Mouse (Mus musculus) kidney, adult 2 months (tissue): ENCODE measurements around the gene Svip. TPM values are rescaled to one million over a fixed set of nuclear protein-coding genes. Genes with fewer than 3 reads are reported as not detected.
A peak's percentile ranks its signal among the peaks of the same experiment; 100 is the strongest.

Experiments used
- DNase-seq: peaks from one replicate; pipeline ENCODE4 v3.0.0; 2021
- H3K27ac ChIP-seq: fragments of 200-500 bp; 2 replicates; pipeline ENCODE4 v1.5.1; 2012; ENCODE audit warnings: low read depth, low read length, control low read depth, inconsistent platforms; ENCODE audit not compliant: insufficient read depth
- H3K27me3 ChIP-seq: fragments of 200-500 bp; replicated peaks from 2 replicates; pipeline ENCODE4 v1.6.1; 2012; ENCODE audit warnings: mild to moderate bottlenecking, moderate library complexity, low read length, inconsistent platforms; ENCODE audit not compliant: control insufficient read depth, insufficient read depth
- H3K36me3 ChIP-seq: fragments of 200-500 bp; 2 replicates; pipeline ENCODE4 v1.6.1; 2012; ENCODE audit warnings: mild to moderate bottlenecking, moderate library complexity, low read length, inconsistent platforms; ENCODE audit not compliant: control insufficient read depth, insufficient read depth
- H3K4me1 ChIP-seq: fragments of 200-500 bp; 2 replicates; pipeline ENCODE4 v1.6.1; 2011; ENCODE audit warnings: low read length; ENCODE audit not compliant: control insufficient read depth, insufficient read depth
- H3K4me3 ChIP-seq: fragments of 200-500 bp; 2 replicates; pipeline ENCODE4 v1.5.1; 2011; ENCODE audit warnings: mild to moderate bottlenecking, low read depth, low read length, control low read depth; ENCODE audit not compliant: insufficient read depth
- CTCF ChIP-seq: fragments of 200-500 bp; conservative IDR thresholded peaks from 2 replicates; pipeline ENCODE4 v1.5.1; 2011; ENCODE audit warnings: low read depth, mild to moderate bottlenecking, control low read depth, low read length, moderate library complexity, mixed read lengths; ENCODE audit not compliant: insufficient read depth, insufficient read length
- POLR2A ChIP-seq: fragments of 200-500 bp; IDR thresholded peaks from one replicate; pipeline ENCODE4 v1.6.1; 2011; ENCODE audit warnings: low read depth, low read length, control low read depth
- WGBS: fragments of 180-500 bp; shearing (Covaris S2); methylation state at CpG from one replicate; pipeline ENCODE4 v1.1.7; 2018; 5-methylcytosine and 5-hydroxymethylcytosine counted together
- polyA plus RNA-seq: library from polyadenylated mRNA; depleted of rRNA; stranded (reverse); fragments of >200 nt; gene quantifications from 2 replicates; pipeline ENCODE4 v1.2.3, GENCODE M21; 2012; rRNA removed

Gene Svip
- 4.8 and 7.6 TPM in 2 replicates for polyA plus RNA-seq

DNA sequence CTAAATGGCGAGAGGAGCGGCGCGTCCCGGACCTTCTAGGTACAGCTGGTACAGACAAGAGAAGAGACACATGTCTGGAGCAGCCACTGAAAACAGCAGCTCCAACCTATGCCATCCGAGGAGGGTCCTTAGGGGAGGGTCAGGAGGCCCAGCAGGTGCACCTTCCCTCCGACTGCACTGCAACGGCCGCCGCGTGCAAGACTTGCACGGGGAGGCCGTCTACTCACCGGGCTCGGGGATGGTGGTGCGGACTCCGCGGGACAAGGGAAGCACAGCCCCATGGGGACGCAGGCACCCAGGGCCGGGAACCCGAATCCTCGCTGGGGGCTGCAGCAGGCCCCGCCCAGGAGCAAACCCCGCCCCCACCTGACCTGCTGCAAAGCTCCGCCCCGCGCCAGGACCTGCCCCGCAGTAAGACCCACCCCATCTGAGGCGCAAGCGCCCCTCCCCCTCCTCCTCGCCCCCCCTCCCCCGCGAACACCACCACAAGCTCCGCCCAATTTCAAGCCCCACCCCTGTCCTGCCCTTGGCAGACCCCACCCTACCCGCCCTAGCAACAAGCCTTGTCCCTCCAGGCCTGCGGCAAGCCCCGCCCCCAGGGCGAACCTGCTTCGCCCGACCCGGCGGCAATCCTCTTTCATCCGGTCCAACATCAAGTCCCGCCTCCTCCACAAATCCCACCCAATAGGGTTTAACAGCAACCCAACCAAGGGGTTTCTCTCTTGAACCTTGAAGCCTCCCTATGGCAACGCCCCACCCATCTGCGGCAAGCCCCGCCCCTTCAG lies at the start of gene Svip:
TSS of gene Svip (minus strand) at position 508 of the 785 bp plus-strand sequence.
- no peak for TF ChIP-seq POLR2A
- no peak for TF ChIP-seq CTCF
- no peaks in the 10 kb centered on the region for H3K36me3 ChIP-seq
- no peaks in the 10 kb centered on the region for H3K27me3 ChIP-seq
- no peaks in the 10 kb centered on the region for H3K4me1 ChIP-seq
- H3K27ac ChIP-seq = peak within 1 kb of the TSS; percentile 94
- DNase-seq = peak; percentile 99
- WGBS = 2% methylated on average over 43 of the region's 47 CpGs
- H3K4me3 ChIP-seq = peak within 1 kb of the TSS; percentile 83

DNA sequence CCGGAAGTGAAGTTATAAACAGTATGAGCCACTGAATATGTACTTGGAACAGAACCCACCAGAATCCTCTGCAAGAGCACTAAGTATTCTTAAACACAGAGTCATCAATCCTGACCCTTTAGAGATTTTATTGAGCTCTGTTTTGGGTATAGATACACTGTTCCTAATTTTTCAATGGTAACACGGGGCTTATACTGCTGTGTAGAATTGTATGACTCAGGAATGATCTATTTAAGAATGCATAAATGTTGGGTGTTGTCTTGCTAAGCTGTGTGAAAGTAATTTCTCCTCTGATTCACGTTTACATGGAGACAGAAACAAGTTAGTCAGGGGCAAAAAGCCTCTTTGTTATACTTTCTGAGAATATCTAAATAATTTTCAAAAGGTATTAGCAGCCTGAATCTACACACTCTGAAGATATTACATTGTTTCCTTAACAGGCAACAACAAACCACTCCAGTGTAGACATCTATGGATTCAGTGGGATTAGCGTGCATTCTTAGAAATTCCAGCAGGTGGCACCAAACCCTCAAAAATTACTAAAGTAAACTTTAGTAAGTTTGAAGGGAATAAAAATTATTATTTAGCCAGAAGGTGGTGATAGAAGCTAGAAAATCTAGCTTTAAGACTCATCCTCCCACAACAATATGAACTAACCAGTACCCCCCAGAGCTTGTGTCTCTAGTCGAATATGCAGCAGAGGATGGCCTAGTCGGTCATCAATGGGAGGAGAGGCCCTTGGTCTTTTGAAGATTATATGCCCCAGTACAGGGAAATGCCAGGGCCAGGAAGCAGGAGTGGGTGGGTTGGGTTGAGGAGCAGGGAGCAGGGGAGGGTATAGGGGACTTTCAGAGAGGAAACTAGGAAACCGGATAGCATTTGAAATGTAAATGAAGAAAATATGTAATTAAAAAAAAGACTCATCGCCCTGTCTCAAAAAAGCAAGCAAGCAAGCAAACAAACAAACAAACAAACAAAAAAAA lies 32.1 kb upstream of the Svip start:
- 38% methylated on average over 8 of the region's 8 CpGs for WGBS
- Histone ChIP-seq H3K4me3 (no peak overlapping the region), H3K36me3 (no peaks in the 10 kb centered on the region), H3K4me1 (no peaks in the 10 kb centered on the region), H3K27me3 (no peaks in the 10 kb centered on the region), H3K27ac (no peak overlapping the region)
- peak; percentile 25 for DNase-seq
- TF ChIP-seq CTCF = no peak
- no peak for TF ChIP-seq POLR2A

DNA sequence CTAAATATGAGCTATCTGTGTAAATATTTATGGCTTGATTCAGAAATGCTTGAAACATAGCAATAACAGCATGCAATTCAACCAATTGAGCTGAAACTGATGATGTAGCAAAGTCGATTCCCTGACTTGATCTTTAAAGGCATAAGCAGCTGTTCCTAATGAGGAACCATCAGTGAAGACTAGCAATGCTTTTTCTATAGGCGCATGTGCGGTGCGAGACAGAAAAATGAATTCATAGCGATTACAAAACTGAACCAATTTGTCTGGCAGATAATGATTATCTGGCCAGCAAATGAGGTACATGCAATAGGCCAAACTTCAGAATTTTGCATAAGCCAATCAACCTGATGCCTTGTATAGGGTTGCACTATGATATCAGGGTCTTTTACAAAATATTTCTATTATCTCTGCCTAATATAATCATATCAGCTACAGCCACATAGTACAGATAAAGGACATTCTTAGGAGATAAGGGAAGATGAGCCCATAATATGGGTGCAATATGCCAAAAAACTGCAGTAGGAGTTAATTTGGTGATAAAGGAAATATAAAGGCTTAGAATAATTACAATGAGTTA lies 18.3 kb upstream of the Svip start:
- Histone ChIP-seq H3K36me3 (no peaks in the 10 kb centered on the region), H3K4me1 (no peaks in the 10 kb centered on the region), H3K27me3 (no peaks in the 10 kb centered on the region), H3K4me3 (no peak overlapping the region), H3K27ac (no peak overlapping the region)
- no peak for DNase-seq
- TF ChIP-seq CTCF (no peak), POLR2A (no peak)
- WGBS = 92% methylated on average over 5 of the region's 5 CpGs

DNA sequence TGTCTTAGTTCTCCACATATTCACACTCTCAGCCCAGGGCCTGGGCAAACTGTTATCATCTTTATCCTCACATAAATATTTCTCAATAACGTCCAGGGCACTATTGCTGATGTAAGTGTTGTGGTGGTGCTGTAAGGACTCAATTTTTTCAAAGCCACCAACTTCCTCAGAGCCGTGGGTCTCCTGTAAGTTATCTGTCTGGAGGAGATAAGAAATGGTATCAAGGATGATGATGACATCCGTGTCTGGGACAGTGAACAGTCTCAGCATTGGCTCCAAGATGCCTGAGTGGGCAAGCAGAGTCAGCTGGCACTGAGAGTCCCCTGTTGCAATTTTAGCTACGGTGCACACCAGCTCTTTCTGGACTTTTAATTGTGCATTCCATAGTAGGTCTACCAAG lies 16.2 kb upstream of the Svip start:
- no peak overlapping the region for H3K4me3 ChIP-seq
- no peak for TF ChIP-seq POLR2A
- no peak for TF ChIP-seq CTCF
- no peak overlapping the region for H3K27ac ChIP-seq
- WGBS = 85% methylated on average over 4 of the region's 4 CpGs
- H3K36me3 ChIP-seq = no peaks in the 10 kb centered on the region
- DNase-seq = no peak
- no peaks in the 10 kb centered on the region for H3K27me3 ChIP-seq
- H3K4me1 ChIP-seq = no peaks in the 10 kb centered on the region

DNA sequence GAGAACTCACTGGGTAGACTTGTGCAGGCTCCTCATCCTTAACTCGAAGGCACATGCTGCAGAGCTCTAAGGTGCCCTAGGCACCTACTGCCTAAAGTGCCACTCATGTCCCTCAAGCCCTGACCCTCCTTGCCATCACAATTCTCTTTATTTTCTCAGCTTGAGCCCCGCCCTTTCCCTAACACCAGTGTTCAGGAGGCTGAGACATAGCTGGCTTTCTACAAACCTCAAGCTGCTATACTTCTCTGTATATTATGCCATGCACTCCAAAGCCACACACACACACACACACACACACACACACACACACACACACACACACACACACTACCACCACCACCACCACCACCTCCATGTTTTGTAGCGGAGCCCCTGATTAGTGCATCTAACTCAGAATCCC lies 9.8 kb upstream of the Svip start, which contains the start of gene 1700015G11Rik:
TSS of gene 1700015G11Rik (minus strand) at position 101 of the 400 bp plus-strand sequence.
- DNase-seq = no peak
- no peaks in the 10 kb centered on the region for H3K4me1 ChIP-seq
- no peak within 1 kb of the TSS for H3K4me3 ChIP-seq
- WGBS = 82% methylated on average over 3 of the region's 3 CpGs
- H3K27ac ChIP-seq = no peak within 1 kb of the TSS
- no peaks in the 10 kb centered on the region for H3K27me3 ChIP-seq
- no peaks in the 10 kb centered on the region for H3K36me3 ChIP-seq
- no peak for TF ChIP-seq CTCF
- TF ChIP-seq POLR2A = no peak

DNA sequence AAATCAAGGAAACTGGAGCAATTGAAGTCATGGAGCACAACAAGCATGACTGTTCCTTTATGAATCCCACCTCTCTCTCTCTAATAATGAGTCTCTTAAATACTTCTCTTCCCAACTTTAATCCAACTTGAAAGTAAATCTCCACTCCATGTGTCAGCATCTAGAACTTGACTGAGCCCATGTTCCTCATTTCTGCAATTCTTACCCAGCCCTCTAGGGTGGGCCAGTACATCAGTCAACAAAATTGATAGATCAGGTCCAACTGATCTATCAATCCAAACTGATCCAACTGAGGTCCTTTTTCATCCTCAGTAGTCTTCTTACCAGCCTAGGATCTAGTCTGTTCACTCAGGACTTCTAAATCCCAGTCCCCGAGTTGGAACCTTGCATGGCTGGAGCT lies 9.4 kb upstream of the Svip start:
- TF ChIP-seq CTCF (no peak), POLR2A (no peak)
- WGBS = 94% methylated on average over 1 of the region's 1 CpGs
- no peak for DNase-seq

More for the DNA sequence above, 9.4 kb upstream of the Svip start:
- Histone ChIP-seq H3K27me3 (no peaks in the 10 kb centered on the region), H3K36me3 (no peaks in the 10 kb centered on the region), H3K4me1 (no peaks in the 10 kb centered on the region), H3K27ac (no peak overlapping the region), H3K4me3 (no peak overlapping the region)
